Mouse (Mus musculus) urinary bladder, postnatal 0 days (tissue): ENCODE results near the gene Krtap31-1. TPM values are rescaled to one million over a fixed set of nuclear protein-coding genes. Genes with fewer than 3 reads are reported as not detected.

Source experiments
- polyA plus RNA-seq: library from polyadenylated mRNA; unstranded; fragments of >200 nt; fragmentation: Nextera tagmentation; extraction: Ambion mirVana; gene quantifications from 2 replicates; pipeline ENCODE4 v1.2.1, GENCODE M21; 2015

The Krtap31-1 gene
- not detected in 2 replicates for polyA plus RNA-seq

DNA sequence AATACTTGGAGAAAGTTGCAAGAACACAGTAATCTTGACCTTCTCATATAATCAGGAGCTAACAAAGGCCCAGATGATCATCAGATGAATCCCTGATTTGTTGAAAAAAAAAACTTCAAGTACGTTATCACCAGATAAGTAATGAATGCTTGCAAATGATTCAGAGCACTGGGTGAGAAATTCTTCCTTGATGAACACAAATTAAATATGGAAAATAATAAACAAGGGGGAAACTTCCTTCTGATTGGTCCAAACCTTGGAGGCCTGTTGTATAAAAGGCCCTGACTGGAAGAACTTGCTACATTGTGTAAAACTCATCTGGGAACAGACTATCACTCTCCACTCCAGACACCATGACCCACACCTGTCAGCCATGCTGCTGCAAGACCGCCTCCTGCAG is at the start of gene Krtap31-1:
Gene Krtap31-1 (plus strand): TSS at position 301 of the 400 bp plus-strand sequence.

DNA sequence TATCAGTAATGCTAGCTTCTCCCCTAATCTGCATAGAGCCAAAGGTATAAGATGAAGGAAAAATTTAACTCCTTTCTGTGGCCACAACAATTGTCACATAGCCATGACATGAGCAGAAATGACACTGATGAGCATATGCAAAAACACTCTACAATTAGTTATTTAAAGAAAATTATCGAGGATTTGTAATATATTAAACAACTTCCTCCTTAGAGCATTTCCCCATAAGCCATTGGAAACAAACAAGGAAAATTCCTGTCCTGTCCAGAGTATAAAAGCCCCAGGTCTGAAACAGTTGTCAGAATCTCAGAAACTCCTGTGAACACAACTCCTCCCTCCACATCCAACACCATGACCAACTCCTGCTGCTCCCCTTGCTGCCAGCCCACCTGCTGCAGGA is 43.5 kb upstream of the Krtap31-1 start, which contains the start of gene Gm11559:
Gene Gm11559 (plus strand): TSS at position 301 of the 400 bp plus-strand sequence.

DNA sequence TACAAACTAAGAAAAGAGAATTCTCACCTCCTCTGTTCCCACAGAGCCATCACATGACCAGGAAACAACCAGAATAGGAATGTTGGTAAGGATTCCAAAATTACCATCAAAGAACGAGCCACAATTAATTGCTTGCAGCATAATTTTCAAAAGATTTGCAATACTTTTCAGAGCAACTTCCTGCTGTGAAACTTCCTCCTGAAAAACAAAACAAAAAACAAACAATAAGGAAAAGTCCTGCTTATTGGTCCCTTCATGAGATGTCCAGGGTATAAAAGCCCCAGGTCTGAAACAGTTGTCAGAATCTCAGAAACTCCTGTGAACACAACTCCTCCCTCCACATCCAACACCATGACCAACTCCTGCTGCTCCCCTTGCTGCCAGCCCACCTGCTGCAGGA is 34.6 kb upstream of the Krtap31-1 start, which contains the start of gene Krtap9-1:
Gene Krtap9-1 (plus strand): TSS at position 301 of the 400 bp plus-strand sequence.

DNA sequence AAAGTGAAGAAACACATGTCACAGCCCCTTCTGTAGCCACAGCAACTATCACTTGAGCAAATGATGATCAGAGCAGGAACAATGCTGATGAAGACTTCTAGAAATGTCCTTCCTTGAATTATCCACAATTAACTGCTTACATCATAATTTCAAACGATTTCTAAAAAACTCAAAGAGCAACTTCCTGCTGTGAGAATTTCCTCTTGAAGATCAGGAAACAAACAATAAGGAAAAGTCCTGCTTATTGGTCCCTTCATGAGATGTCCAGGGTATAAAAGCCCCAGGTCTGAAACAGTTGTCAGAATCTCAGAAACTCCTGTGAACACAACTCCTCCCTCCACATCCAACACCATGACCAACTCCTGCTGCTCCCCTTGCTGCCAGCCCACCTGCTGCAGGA is 28.8 kb upstream of the Krtap31-1 start, which contains the start of gene Gm11567:
Gene Gm11567 (plus strand): TSS at position 301 of the 400 bp plus-strand sequence.

DNA sequence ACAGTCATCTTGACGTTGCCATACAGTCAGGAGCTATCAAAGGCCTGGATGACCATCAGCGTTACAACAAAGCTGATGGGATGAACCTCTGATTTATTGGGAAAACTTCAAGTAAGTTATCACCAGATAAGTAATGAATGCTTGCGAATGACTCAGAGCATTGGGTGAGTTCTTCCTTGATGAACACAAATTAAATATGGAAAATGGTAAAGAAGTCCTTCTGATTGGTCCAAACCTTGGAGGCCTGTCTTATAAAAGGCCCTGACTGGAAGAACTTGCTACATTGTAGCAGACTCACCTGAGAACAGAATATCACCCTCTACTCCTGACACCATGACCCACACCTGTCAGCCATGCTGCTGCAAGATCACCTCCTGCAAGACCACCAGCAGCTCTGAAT is 6.7 kb downstream of the Krtap31-1 start, which contains the start of gene Gm11565:
Gene Gm11565 (plus strand): TSS at position 301 of the 400 bp plus-strand sequence.

DNA sequence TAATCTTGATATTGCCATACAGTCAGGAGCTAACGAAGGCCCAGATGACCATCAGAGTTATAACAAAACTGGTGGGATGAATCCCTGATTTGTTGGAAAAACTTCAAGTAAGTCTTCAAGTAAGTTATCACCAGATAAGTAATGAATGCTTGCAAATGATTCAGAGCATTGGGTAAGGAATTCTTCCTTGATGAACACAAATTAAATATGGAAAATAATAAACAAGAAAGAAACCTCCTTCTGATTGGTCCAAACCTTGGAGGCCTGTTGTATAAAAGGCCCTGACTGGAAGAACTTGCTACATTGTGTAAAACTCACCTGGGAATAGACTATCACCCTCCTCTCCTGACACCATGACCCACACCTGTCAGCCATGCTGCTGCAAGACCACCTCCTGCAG is 28.3 kb downstream of the Krtap31-1 start, which contains the start of gene Krtap31-2:
Gene Krtap31-2 (plus strand): TSS at position 301 of the 400 bp plus-strand sequence.

DNA sequence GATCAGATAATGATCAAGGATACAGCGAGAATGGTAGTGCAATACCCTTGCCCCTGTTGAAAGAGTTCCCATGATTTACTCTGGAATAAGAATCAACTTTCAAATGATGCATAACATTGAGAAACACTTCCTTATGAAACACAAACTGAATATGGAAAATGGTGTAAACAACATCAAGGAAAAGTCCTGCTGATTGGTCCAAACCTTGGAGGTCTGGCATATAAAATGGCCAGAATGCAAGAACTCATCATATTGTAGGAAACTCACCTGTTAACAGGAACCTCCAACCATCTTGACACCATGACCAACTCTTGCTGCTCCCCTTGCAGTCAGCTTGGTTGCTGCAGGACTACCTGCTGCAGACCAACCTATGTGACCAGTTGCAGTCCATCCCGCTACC is 40.5 kb downstream of the Krtap31-1 start, which contains the start of gene Krtap9-5:
Gene Krtap9-5 (plus strand): TSS at position 301 of the 400 bp plus-strand sequence.

Other genes starting within 250 kb of the Krtap31-1 start
- not detected in 2 replicates for gene Gm11563, start 249.0 kb upstream of the Krtap31-1 start, polyA plus RNA-seq
- gene Krtap4-6, start 242.0 kb upstream of the Krtap31-1 start, polyA plus RNA-seq: not detected in 2 replicates
- not detected in 2 replicates for gene Gm14190, start 217.2 kb upstream of the Krtap31-1 start, polyA plus RNA-seq
- gene Gm14180, start 173.6 kb upstream of the Krtap31-1 start, polyA plus RNA-seq: not detected in 2 replicates
- not detected in 2 replicates for gene Gm11595, start 135.0 kb upstream of the Krtap31-1 start, polyA plus RNA-seq
- not detected in 2 replicates for gene Krtap4-8, start 127.2 kb upstream of the Krtap31-1 start, polyA plus RNA-seq
- not detected in 2 replicates for gene Krtap4-9, start 122.7 kb upstream of the Krtap31-1 start, polyA plus RNA-seq
- not detected in 2 replicates for gene Gm11596, start 114.5 kb upstream of the Krtap31-1 start, polyA plus RNA-seq
- gene Gm11569, start 109.0 kb upstream of the Krtap31-1 start, polyA plus RNA-seq: not detected in 2 replicates
- gene Gm11554, start 103.5 kb upstream of the Krtap31-1 start, polyA plus RNA-seq: not detected in 2 replicates
- not detected in 2 replicates for gene Krtap4-13, start 98.0 kb upstream of the Krtap31-1 start, polyA plus RNA-seq
- not detected in 2 replicates for gene Gm11564, start 92.3 kb upstream of the Krtap31-1 start, polyA plus RNA-seq
- gene 2300003K06Rik, start 69.9 kb upstream of the Krtap31-1 start, polyA plus RNA-seq: not detected in 2 replicates
- not detected in 2 replicates for gene Krtap4-16, start 56.3 kb upstream of the Krtap31-1 start, polyA plus RNA-seq
- gene Gm11568, start 50.0 kb upstream of the Krtap31-1 start, polyA plus RNA-seq: not detected in 2 replicates
- not detected in 2 replicates for gene Gm11559, start 43.4 kb upstream of the Krtap31-1 start, polyA plus RNA-seq
- gene Krtap9-1, start 34.5 kb upstream of the Krtap31-1 start, polyA plus RNA-seq: not detected in 2 replicates
- not detected in 2 replicates for gene Gm11567, start 28.7 kb upstream of the Krtap31-1 start, polyA plus RNA-seq
- gene Gm11565, start 6.8 kb downstream of the Krtap31-1 start, polyA plus RNA-seq: not detected in 2 replicates
- not detected in 2 replicates for gene Krtap31-2, start 28.4 kb downstream of the Krtap31-1 start, polyA plus RNA-seq
- gene Krtap9-5, start 40.6 kb downstream of the Krtap31-1 start, polyA plus RNA-seq: not detected in 2 replicates
- gene Krtap29-1, start 71.1 kb downstream of the Krtap31-1 start, polyA plus RNA-seq: not detected in 2 replicates
- gene Krtap16-1, start 78.7 kb downstream of the Krtap31-1 start, polyA plus RNA-seq: not detected in 2 replicates
- gene Krtap17-1, start 86.1 kb downstream of the Krtap31-1 start, polyA plus RNA-seq: not detected in 2 replicates
- 0.12 TPM in 1 of 2 replicates, not detected in the other for gene Krt33a, start 108.3 kb downstream of the Krtap31-1 start, polyA plus RNA-seq
- 0.07 TPM in 1 of 2 replicates, not detected in the other for gene Krt33b, start 121.9 kb downstream of the Krtap31-1 start, polyA plus RNA-seq
- gene Krt34, start 133.6 kb downstream of the Krtap31-1 start, polyA plus RNA-seq: not detected in 2 replicates
- gene Krt31, start 142.6 kb downstream of the Krtap31-1 start, polyA plus RNA-seq: not detected in 2 replicates
- not detected in 2 replicates for gene Krt32, start 180.3 kb downstream of the Krtap31-1 start, polyA plus RNA-seq
- not detected in 2 replicates for gene Krt35, start 188.3 kb downstream of the Krtap31-1 start, polyA plus RNA-seq
- 0.10 and 0.16 TPM in 2 replicates for gene Krt36, start 197.7 kb downstream of the Krtap31-1 start, polyA plus RNA-seq
- 1.4 and 1.9 TPM in 2 replicates for gene Krt13, start 213.6 kb downstream of the Krtap31-1 start, polyA plus RNA-seq
- 795 and 814 TPM in 2 replicates for gene Krt15, start 228.0 kb downstream of the Krtap31-1 start, polyA plus RNA-seq
- gene Krt19, start 240.7 kb downstream of the Krtap31-1 start, polyA plus RNA-seq: 788 and 849 TPM in 2 replicates